Mouse (Mus musculus): ENCODE results near the gene Bach1. TPM values are rescaled to one million over a fixed set of nuclear protein-coding genes. Genes with fewer than 3 reads are reported as not detected.
"Not testable (repeated sequence)": the region's sequence is repeated elsewhere in the genome, so short reads cannot be mapped to it uniquely, and the experiment has no call there.

Gene Bach1
- polyA plus RNA-seq, 1 experiment from 2014 or later, result 14.4 TPM

DNA sequence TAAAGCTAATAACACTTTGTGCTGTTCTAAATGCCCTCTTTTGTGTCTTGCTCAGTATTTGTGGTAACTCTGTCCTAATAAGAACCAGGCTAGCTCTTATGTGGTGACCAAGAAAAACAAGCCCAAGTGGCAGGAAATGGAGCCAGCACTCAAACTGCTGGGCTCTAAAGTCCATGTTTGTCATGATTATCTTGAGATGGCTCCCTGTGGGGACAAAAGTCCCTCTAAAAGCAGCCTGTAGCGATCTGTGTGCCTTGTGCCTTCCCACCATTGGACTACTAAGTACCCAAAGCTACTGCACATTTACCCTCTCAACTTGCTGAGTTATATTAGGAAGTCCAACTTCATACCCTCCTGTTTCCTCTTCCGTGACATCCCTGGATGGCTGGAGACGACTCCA is 11.4 kb upstream of the Bach1 start:
- no peak for DNase-seq (ENCODE audit: low spot score)
- Histone ChIP-seq H3K4me3 (no peak overlapping the region), H3K4me1 (peaks cover 9% of the 10 kb centered on the region), H3K36me3 (replicated peaks) (no peaks in the 10 kb centered on the region), H3K9me3 (no peaks in the 10 kb centered on the region), H3K27ac (replicated peaks) (no peak overlapping the region), H3K27me3 (replicated peaks; ENCODE audit: low read depth, poor library complexity, severe bottlenecking) (no peaks in the 10 kb centered on the region)
- WGBS, result 75% methylated on average over 3 of the region's 3 CpGs

DNA sequence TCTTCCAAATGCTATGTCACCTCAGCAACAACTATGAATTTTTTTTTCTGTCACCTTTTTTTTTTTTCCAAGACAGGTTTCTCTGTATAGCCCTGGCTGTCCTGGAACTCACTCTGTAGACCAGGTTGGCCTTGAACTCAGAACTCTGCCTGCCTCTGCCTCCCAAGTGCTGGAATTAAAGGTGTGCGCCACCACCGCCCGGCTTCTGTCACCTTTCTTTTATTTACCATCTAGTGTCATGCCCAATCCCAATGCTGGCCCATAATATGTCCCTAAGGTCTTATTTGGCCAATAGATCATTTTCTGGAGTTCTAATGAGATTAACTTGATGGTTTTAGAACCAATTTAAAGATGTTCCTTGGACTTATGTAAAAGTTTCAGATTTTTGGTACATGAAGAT is 10.4 kb upstream of the Bach1 start:
- not testable (repeated sequence) for H3K9me3 ChIP-seq, H3K4me1 ChIP-seq
- WGBS, result 94% methylated on average over 3 of the region's 3 CpGs

DNA sequence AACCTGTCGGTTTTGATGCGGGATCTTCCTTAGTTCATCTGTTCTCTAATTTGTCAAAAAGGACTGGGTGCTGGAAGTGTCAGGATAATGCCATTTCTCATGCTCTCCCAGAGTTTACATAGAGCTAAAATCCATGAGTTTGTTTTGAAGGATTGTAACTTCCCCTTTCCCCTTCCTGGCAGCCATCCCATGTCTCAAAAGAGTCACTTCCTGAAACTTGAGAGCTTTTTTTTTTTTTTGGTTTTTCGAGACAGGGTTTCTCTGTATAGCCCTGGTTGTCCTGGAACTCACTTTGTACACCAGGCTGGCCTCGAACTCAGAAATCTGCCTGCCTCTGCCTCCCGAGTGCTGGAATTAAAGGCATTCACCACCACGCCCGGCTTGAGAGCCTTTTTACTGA is 9.9 kb upstream of the Bach1 start:
- not testable (repeated sequence) for H3K4me3 ChIP-seq; H3K27ac ChIP-seq (replicated peaks); DNase-seq (ENCODE audit: low spot score); H3K36me3 ChIP-seq (replicated peaks); H3K4me1 ChIP-seq; H3K27me3 ChIP-seq (replicated peaks; ENCODE audit: low read depth, poor library complexity, severe bottlenecking); H3K9me3 ChIP-seq
- 91% methylated on average over 7 of the region's 7 CpGs for WGBS

More for the DNA sequence above, 10.4 kb upstream of the Bach1 start:
- not testable (repeated sequence) for H3K36me3 ChIP-seq (replicated peaks); H3K27me3 ChIP-seq (replicated peaks; ENCODE audit: low read depth, poor library complexity, severe bottlenecking); H3K27ac ChIP-seq (replicated peaks); H3K4me3 ChIP-seq; DNase-seq (ENCODE audit: low spot score)

DNA sequence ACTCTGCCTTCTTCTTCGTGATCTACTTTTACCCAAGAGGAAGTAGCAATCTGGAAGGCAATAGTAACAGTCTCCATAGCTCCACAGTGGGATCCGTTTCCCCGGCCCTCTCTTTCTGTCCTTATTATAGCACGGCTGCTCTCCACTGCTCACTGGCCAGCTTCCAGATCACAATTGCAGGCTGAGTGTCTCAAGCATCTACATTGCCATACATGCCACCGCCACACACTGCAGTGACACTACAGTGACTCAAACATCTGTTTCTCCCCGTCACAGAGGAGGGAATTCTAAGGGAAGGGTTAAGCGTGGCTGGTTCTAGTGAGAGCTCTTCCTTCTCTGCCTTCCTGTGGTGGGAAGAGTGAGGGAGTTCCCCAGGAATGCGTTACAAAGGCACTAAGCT is 9.5 kb upstream of the Bach1 start:
- no peak overlapping the region for H3K27ac ChIP-seq (replicated peaks)
- no peaks in the 10 kb centered on the region for H3K9me3 ChIP-seq
- WGBS, result 83% methylated on average over 8 of the region's 8 CpGs
- no peak for DNase-seq (ENCODE audit: low spot score)
- H3K27me3 ChIP-seq (replicated peaks; ENCODE audit: low read depth, poor library complexity, severe bottlenecking), result no peaks in the 10 kb centered on the region
- H3K4me3 ChIP-seq, result no peak overlapping the region
- no peaks in the 10 kb centered on the region for H3K4me1 ChIP-seq
- no peaks in the 10 kb centered on the region for H3K36me3 ChIP-seq (replicated peaks)

DNA sequence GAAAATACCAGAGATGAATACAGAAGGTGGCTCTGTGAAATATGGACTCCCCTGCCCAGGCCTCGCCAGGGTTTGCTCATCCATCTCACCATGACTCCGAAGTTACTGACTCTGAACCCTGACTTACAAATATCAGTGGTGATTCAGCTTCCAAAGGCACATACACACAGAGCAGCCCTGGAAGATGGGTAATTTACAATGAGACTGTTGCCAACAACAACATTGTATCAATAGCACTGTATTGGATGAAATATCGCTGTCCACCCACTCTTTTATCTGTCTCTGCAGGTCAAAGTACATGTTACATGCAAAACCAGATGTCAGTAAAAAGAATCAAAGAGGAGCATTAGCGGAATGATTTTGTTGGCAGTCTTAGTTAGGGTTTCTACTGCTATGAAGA is 8.2 kb upstream of the Bach1 start:
- WGBS, result 90% methylated on average over 4 of the region's 4 CpGs
- Histone ChIP-seq H3K4me1 (no peaks in the 10 kb centered on the region), H3K4me3 (no peak overlapping the region), H3K36me3 (replicated peaks) (no peaks in the 10 kb centered on the region), H3K9me3 (no peaks in the 10 kb centered on the region), H3K27me3 (replicated peaks; ENCODE audit: low read depth, poor library complexity, severe bottlenecking) (no peaks in the 10 kb centered on the region), H3K27ac (replicated peaks) (no peak overlapping the region)
- no peak for DNase-seq (ENCODE audit: low spot score)

DNA sequence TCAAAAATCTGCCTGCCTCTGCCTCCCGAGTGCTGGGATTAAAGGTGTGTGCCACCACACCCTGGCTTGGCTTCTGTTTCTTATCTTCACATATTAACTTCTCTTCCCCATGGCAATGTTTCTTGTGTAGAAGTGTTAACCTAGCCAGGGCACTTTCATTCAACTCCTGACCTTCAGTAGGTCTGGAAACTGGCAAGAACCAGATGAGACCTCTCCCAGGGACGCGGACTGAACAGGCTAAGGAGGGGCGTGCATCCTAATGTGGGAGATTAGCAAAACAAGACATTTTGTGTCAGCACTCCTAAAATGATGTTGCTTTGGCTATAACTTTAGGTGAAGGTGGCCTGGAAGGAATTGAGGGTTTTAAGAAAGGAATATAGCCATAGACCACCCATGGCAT is 7.6 kb upstream of the Bach1 start:
- DNase-seq (ENCODE audit: low spot score), result no peak
- H3K9me3 ChIP-seq, result no peaks in the 10 kb centered on the region
- no peaks in the 10 kb centered on the region for H3K27me3 ChIP-seq (replicated peaks; ENCODE audit: low read depth, poor library complexity, severe bottlenecking)
- no peaks in the 10 kb centered on the region for H3K4me1 ChIP-seq
- no peak overlapping the region for H3K27ac ChIP-seq (replicated peaks)
- 87% methylated on average over 4 of the region's 4 CpGs for WGBS
- no peaks in the 10 kb centered on the region for H3K36me3 ChIP-seq (replicated peaks)
- H3K4me3 ChIP-seq, result no peak overlapping the region

DNA sequence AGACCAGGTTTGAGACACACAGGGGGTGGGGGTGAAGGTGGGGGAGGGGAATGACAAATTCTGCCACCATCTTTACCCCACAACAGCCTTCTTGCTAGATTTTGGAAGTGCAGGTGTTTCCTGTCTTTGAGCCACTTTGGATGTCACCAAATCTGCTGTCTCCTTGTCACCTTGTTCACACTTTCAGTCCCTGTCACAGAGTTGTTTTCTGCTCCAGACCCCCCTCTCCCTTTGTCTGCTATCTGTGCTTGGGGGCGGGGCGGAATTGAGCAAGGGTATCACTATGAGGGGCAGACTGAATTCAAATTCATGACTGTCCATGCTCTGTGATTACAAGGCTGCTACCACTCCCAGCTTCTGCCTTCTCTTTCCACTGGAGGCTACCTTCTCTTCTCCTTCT is 6.2 kb upstream of the Bach1 start:
- Histone ChIP-seq H3K9me3 (no peaks in the 10 kb centered on the region), H3K36me3 (replicated peaks) (no peaks in the 10 kb centered on the region), H3K4me3 (no peak overlapping the region), H3K27ac (replicated peaks) (no peak overlapping the region), H3K4me1 (0 out of 2 replicates have a peak, but pooled peaks cover under 1% of the 10 kb centered on the region), H3K27me3 (replicated peaks; ENCODE audit: low read depth, poor library complexity, severe bottlenecking) (peaks cover 5% of the 10 kb centered on the region; the same call in 1 of the 2 replicates)
- WGBS, result 88% methylated on average over 2 of the region's 2 CpGs
- no peak for DNase-seq (ENCODE audit: low spot score)

DNA sequence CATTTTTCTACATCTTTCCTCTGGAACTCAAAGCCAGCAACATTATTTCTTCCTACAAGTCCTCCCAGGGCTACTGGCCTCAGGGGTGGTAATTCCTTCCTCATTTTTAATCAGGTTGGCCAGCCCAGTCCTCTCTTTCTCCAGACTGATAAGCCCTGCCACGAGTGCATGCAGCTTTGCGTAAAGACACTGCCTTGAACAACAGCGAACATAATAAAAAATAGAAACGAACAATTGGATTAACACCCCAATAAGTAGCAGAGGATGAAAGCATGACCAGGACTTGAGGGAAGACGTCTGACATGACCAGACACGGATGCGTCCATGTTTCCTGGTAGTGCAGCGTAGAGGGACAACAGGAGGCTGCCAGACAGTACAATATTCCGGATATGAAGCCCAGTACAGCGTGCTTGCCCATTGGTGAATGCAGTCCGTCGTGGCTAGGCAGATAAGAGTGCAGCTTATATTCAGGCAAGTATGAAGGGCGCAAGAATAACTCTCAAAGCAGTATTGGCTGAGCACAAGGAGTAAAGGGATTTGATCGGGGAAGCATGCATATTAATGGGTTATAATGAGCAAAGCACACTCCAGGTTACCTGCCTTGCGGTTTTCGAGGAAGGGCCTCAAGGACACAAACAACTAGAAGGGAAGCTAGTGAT is 909 bp upstream of the Bach1 start:
- no peak for DNase-seq (ENCODE audit: low spot score)
- Histone ChIP-seq H3K27ac (replicated peaks) (no peak overlapping the region; the same call in 1 of the 2 replicates), H3K9me3 (no peaks in the 10 kb centered on the region), H3K27me3 (replicated peaks; ENCODE audit: low read depth, poor library complexity, severe bottlenecking) (peaks cover 9% of the 10 kb centered on the region; the same call in 1 of the 2 replicates), H3K36me3 (replicated peaks) (no peaks in the 10 kb centered on the region), H3K4me3 (peak overlapping the region; percentile 93), H3K4me1 (peaks cover 29% of the 10 kb centered on the region)
- WGBS, result 46% methylated on average over 16 of the region's 16 CpGs

DNA sequence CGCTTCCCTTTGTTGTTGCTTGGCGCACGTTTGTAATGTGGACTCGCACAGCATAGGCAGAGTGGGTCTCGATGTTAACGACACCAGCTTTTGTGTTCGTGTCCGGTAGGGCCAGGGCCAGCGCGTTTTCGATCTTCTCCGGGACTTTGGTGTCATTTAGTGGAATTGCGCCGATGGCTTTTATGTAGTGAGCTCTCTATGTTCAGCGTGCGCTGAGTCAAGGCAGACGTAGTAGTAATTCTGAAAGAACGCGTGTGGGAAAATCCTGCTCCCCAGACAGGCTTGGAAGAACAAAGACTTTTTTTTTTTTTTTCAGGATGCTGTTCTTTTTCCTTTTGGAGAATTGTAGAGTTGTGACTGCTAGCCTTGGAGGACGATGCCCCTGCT is 554 bp downstream of the Bach1 start:
- peaks cover 9% of the 10 kb centered on the region; the same call in 1 of the 2 replicates for H3K27me3 ChIP-seq (replicated peaks; ENCODE audit: low read depth, poor library complexity, severe bottlenecking)
- peak; percentile 73 for DNase-seq (ENCODE audit: low spot score)

DNA sequence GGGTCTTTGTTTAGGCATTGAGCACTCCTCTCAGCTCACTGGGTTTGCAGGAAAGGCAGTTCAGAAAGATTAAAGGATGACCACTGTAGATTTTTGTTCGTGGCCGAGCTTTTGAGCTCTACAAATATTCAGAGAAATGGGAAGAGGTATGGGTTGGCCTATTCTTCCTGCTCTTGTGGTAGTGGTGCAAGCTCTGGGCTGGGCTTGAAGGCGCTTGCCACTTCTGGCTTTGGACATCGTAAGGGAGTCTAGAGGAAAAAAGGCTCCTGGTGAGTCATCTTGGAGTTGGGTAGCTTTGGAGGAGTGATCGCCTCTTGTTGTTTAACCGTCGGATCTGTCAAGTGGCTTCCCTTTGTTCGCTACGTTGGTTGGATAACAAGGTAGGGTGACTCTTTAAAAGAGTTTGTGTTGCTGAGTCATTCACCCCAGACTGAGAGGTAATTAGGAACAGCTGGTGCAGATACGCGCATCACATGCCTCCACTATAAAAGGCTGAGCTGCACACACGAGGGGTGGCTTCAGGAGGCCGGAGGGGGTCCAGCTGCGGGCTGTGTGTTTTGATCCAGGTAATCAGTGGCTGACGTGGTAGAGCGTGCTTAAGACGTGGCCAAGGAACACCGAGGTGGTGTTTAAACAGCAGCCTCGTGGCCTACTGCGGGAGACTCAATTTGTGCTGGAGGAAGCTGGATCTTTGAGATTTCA is 1.1 kb downstream of the Bach1 start:
- Histone ChIP-seq H3K4me3 (peak overlapping the region; percentile 93), H3K36me3 (replicated peaks) (no peaks in the 10 kb centered on the region), H3K27me3 (replicated peaks; ENCODE audit: low read depth, poor library complexity, severe bottlenecking) (peaks cover 9% of the 10 kb centered on the region; the same call in 1 of the 2 replicates), H3K4me1 (peaks cover 49% of the 10 kb centered on the region), H3K27ac (replicated peaks) (peak overlapping the region; percentile 97), H3K9me3 (no peaks in the 10 kb centered on the region)
- WGBS, result under 1% methylated on average over 20 of the region's 20 CpGs
- peak; percentile 82 for DNase-seq (ENCODE audit: low spot score)

More for the DNA sequence above, 554 bp downstream of the Bach1 start:
- H3K27ac ChIP-seq (replicated peaks), result peak overlapping the region; percentile 97
- H3K9me3 ChIP-seq, result no peaks in the 10 kb centered on the region
- WGBS, result under 1% methylated on average over 20 of the region's 20 CpGs
- no peaks in the 10 kb centered on the region for H3K36me3 ChIP-seq (replicated peaks)
- peak overlapping the region; percentile 93 for H3K4me3 ChIP-seq
- peaks cover 44% of the 10 kb centered on the region for H3K4me1 ChIP-seq

DNA sequence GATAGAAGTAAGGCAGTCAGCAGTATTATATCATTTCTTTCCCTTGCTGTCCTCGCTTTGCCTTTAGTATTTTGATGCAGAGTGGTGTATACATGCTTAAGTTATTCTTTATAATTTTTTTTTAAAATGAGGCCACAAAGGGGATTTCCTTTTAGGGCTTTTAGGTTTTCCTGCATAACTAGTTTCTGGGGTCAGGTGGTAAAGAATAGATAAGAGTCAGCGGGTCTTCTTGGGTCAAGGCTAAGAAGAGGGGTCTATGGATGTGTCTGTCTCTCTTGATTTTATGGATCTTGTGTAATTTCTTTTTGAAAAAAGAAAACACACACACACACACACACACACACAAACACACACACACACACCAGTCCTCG is 1.6 kb downstream of the Bach1 start:
- Histone ChIP-seq H3K4me1 (peaks cover 49% of the 10 kb centered on the region), H3K36me3 (replicated peaks) (no peaks in the 10 kb centered on the region), H3K27ac (replicated peaks) (peak overlapping the region; percentile 97), H3K9me3 (no peaks in the 10 kb centered on the region), H3K27me3 (replicated peaks; ENCODE audit: low read depth, poor library complexity, severe bottlenecking) (peaks cover 9% of the 10 kb centered on the region; the same call in 1 of the 2 replicates), H3K4me3 (peak overlapping the region; percentile 93)
- DNase-seq (ENCODE audit: low spot score), result no peak
- WGBS, result 41% methylated on average over 3 of the region's 3 CpGs

DNA sequence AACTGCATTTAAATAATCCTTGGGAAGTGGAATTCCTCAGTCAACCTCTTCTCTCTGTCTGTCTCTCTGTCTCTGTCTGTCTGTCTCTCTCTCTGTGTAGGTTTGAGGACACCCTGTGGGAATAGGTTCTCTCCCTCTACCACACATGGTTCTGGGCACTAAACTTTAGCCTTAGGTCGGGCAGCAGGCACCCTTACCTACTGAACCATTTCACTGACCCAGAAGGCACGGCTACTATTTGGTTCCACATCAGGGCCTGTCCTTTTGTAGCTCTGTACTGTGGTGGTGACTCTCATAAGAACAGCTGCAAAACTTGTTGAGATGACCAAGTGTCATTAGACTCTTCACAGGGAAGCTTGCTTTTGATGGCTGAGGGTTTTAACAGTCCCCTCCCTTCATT is 3.1 kb downstream of the Bach1 start:
- H3K9me3 ChIP-seq, result no peaks in the 10 kb centered on the region
- no peak for DNase-seq (ENCODE audit: low spot score)
- H3K27me3 ChIP-seq (replicated peaks; ENCODE audit: low read depth, poor library complexity, severe bottlenecking), result peaks cover 9% of the 10 kb centered on the region; the same call in 1 of the 2 replicates
- peaks cover 64% of the 10 kb centered on the region for H3K4me1 ChIP-seq
- no peak overlapping the region for H3K4me3 ChIP-seq
- 82% methylated on average over 2 of the region's 2 CpGs for WGBS
- no peaks in the 10 kb centered on the region for H3K36me3 ChIP-seq (replicated peaks)
- no peak overlapping the region for H3K27ac ChIP-seq (replicated peaks)

DNA sequence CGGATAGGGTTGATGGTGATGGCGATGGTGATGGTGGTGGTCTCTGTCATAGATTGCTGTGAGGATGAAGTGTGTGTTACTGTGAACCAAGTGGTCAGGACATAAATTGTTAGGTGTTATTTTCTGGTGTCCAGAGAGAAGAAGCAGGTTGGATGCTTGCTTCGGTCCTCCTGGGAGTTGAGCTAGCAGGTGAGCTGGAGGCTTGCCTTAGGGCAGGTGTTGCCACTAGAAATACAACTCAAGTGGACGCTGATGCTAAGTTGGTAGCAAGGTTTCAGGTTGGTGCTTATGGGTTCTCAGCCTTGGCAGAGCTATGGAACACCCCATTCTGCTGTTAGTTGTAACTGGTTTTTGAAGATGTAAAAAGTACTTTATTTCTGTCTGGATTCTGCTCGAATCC is 4.1 kb downstream of the Bach1 start:
- Histone ChIP-seq H3K27ac (replicated peaks) (no peak overlapping the region), H3K27me3 (replicated peaks; ENCODE audit: low read depth, poor library complexity, severe bottlenecking) (peaks cover 1% of the 10 kb centered on the region; the same call in 1 of the 2 replicates), H3K4me1 (peaks cover 67% of the 10 kb centered on the region), H3K9me3 (no peaks in the 10 kb centered on the region), H3K4me3 (no peak overlapping the region), H3K36me3 (replicated peaks) (no peaks in the 10 kb centered on the region)
- no peak for DNase-seq (ENCODE audit: low spot score)
- WGBS, result 92% methylated on average over 5 of the region's 5 CpGs

Data from embryonic facial prominence, embryonic 10.5 days (tissue).